Mouse (Mus musculus) kidney, postnatal 4 days (tissue): ENCODE measurements around the gene Scin.

ENCODE experiments used
- DNase-seq, 2 experiments: peaks; one replicate each; pipeline ENCODE4 v3.0.0; 2021; ENCODE audit warnings: mixed read lengths in 2 of 2

Gene Scin

DNA sequence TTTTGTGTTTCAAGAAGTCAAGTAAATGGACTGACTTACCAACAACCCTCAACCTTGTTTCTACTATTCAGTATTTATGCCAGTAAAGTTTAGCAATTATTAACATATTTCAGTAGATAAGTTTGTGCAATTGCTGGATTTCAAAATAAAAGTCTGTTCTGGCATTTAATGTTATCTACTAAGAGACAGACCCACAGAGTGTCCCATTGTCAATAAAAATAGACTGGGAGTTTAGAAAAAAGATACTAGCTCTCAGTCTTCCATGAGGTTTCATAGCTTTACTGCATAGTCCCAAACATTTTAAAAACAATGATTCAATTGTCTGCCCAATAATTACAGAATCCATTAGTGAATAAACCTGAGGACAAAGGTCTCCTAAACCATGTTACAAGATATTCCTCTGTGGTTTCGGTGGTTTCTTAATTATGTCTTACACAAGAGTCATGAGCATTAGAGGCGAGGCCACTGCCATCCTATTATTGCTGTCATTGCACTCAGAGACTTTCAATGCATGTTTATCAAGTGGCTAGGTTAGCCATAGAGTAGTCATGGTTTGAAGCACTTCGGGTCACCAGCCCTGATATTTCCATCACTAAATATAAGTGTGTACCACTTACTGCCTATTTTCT, 110.9 kb downstream of the Scin start:
- no peak for DNase-seq

DNA sequence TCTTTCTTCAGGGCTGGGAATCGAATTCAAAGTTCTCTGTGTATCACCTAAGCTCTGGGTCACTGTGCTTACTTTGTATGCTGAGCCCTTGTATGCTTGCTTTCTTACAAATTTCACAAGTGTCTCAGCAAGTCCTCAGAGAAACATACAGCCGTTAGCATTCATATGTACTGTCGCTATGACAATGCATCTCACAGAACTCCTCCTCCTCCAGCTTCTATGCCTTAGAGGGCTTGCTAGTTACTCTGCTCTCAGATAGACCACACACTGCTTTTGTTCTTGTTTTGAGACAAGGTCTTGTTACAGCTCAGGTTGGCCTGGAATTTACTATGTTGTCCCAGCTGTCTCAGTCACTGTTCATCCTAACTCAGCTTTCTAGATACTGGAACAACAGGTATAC, 111.7 kb downstream of the Scin start:
- DNase-seq = no peak

DNA sequence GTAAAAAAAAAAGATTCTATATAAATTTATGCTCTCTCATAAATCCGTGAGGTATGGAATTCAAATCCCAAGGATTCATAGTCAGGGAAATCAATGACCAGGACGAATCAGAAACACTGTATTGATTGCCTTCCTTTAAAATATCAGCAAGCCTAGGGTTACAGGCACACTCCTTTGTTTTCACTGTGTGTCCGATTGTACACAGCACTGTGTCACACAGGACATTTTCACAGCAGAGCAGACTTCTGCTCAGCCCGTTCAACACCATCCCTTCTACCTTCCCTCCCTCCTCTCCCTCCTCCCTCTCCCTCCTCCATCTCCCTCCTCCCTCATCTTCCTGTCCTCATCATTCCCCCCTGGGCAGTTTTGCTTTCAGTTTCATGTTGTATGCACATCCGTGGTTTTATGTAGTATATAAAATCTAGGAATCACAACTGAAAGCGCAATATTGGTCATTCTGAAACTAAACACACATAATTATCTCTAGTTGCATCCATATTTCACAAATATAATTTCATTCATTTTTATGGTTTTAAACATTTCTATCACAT, 116.0 kb downstream of the Scin start:
- no peak for DNase-seq

DNA sequence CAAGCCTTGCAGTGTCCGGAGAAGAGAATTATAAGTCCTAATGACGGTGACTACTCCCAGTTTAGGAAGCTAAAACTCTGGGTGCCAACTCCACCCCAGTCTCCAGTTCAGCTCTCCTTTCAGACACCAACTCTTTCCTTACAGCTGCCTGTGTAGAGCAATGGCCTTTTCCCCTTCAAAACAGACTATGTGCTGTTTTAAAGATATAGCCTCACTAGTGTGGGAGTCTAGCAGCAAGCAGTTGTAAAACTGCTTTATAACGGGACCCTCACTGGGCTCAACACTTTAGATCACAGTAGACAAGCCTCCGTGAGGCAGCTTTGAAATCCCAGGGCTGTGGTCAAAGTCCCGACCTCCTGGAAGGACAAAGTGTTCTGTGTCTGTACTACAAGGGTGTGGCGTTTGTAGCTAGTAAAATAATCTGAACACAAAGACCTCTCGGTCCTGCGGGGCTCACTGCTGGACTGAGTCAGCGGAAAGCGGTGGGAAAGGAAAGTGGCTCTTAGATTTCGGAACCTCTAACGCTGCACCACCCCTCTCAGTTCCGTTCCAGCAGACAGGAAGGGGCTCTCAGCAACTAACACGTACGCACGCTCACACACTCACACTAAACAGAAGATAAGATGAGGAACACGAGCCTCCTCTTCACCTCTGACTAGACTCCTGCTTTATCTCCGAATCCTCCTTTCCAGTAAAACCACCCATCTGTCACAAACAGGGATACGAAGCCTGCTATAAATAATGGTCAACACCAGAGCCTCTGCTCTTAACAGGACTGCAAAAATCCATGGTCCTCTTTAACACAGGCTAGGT, 117.2 kb downstream of the Scin start:
- peak; percentile 56 to 66 for DNase-seq

DNA sequence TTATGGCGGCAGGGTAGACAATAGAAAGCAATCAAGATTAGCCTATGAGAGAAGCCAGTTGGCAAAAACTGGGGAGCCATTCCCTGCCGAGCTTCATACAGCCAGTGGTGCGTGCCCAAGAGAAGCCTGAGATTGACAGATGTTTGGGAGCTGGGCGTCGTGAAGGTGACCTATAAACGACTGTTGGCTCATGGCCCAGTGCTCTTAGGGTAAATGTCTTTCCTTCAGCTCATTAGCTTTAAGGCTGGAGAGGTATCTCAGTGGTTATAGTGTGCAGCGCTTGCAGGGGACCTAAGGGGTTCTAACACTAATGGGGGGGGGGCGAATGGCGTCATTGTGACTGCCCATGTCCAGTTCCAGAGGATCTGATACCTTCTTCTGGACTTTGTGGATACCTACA, 118.0 kb downstream of the Scin start:
- DNase-seq = peak in 1 of 2 experiments; percentile 19

DNA sequence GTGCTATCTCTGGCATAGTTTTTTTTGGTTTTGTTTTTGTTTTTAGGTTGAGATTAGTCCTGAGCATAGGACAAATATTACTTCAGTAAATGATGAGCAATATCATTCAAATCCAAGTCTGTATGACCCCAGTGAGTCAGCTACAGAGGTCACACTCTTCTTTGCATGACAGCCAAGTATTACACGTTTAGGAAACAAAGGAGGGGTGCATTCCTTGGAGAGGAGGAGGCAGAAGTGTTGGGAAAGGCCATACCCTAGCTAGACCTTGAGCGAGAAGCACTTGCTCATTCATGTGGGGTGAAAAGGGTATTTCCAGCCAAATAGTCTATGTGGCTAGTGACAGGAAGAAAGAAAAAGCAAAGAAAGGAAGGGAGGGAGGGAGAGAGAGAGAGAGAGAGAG, 124.2 kb downstream of the Scin start:
- no peak for DNase-seq
